Mouse (Mus musculus) CH12.LX (cell line): ENCODE results near the gene Igsf21. TPM values are rescaled to one million over a fixed set of nuclear protein-coding genes. Genes with fewer than 3 reads are reported as not detected.

Source experiments
- DNase-seq: peaks from one replicate; pipeline ENCODE4 v3.0.0-alpha.2; 2013; ENCODE audit errors: extremely low read depth
- H3K27ac ChIP-seq: 2 replicates; pipeline ENCODE4 v1.5.1; 2012; ENCODE audit warnings: low read depth, mild to moderate bottlenecking, control low read depth, moderate library complexity; ENCODE audit not compliant: insufficient read depth
- H3K27me3 ChIP-seq: replicated peaks from 2 replicates; pipeline ENCODE3; 2012; ENCODE audit warnings: inconsistent platforms
- H3K36me3 ChIP-seq, 2 experiments: replicated peaks in 1 of 2; 2 replicates each; pipeline versions ENCODE3 to v1.6.1; 2012; ENCODE audit warnings: inconsistent platforms in 1 of 2, low read length in 1 of 2, mild to moderate bottlenecking in 1 of 2, mixed read lengths in 1 of 2, moderate library complexity in 1 of 2; ENCODE audit not compliant: control insufficient read depth in 1 of 2, insufficient read depth in 1 of 2
- H3K4me1 ChIP-seq, 2 experiments: 2 replicates each; pipeline ENCODE4 v1.6.1; 2012; ENCODE audit warnings: inconsistent platforms in 1 of 2, moderate library complexity in 1 of 2; ENCODE audit not compliant: insufficient read depth in 2 of 2, control insufficient read depth in 1 of 2
- H3K4me2 ChIP-seq: 2 replicates; pipeline ENCODE4 v1.6.1; 2012; ENCODE audit warnings: low read depth, mild to moderate bottlenecking, control low read depth; ENCODE audit not compliant: poor library complexity, insufficient read depth, severe bottlenecking
- H3K4me3 ChIP-seq, 3 experiments: fragments of 150-350 bp in 1 of 3; sonication (generic) in 1 of 3; replicated peaks in 1 of 3; 2 replicates each; pipeline versions ENCODE3 to v1.5.1; 2011 to 2012; ENCODE audit warnings: low read depth in 2 of 3, low read length in 2 of 3, mild to moderate bottlenecking in 2 of 3, moderate library complexity in 2 of 3, control low read depth in 1 of 3, improper control_type of control experiment in 1 of 3, inconsistent platforms in 1 of 3, mixed read lengths in 1 of 3; ENCODE audit not compliant: poor library complexity in 1 of 3
- H3K79me2 ChIP-seq: replicated peaks from 2 replicates; pipeline ENCODE4 v1.6.1; 2012; ENCODE audit warnings: mild to moderate bottlenecking, moderate library complexity; ENCODE audit not compliant: control insufficient read depth, poor library complexity, insufficient read depth, severe bottlenecking; ENCODE audit errors: extremely low read depth
- H3K9ac ChIP-seq: 2 replicates; pipeline ENCODE4 v1.6.1; 2012; ENCODE audit warnings: low read depth, mild to moderate bottlenecking, control low read depth, moderate library complexity; ENCODE audit not compliant: insufficient read depth
- H3K9me3 ChIP-seq: replicated peaks from 2 replicates; pipeline ENCODE3; 2012; ENCODE audit warnings: low read length, inconsistent platforms, mixed read lengths
- BHLHE40 ChIP-seq: IDR thresholded peaks from 2 replicates; pipeline ENCODE4 v1.6.1; 2011; ENCODE audit warnings: mild to moderate bottlenecking, low read depth, low read length, improper control_type of control experiment
- CHD1 ChIP-seq: IDR thresholded peaks from 2 replicates; pipeline ENCODE4 v1.6.1; 2012; ENCODE audit warnings: low read depth, low read length, improper control_type of control experiment, inconsistent platforms
- CHD2 ChIP-seq: IDR thresholded peaks from 2 replicates; pipeline ENCODE4 v1.6.1; 2011; ENCODE audit warnings: low read length, improper control_type of control experiment
- CTCF ChIP-seq, 2 experiments: IDR thresholded peaks in 1 of 2; conservative IDR thresholded peaks in 1 of 2; 2 replicates each; pipeline ENCODE4 v1.5.1; 2011 to 2012; ENCODE audit warnings: low read depth in 2 of 2, low read length in 2 of 2, improper control_type of control experiment in 1 of 2, inconsistent platforms in 1 of 2, mild to moderate bottlenecking in 1 of 2, moderate library complexity in 1 of 2
- ELF1 ChIP-seq: IDR thresholded peaks from 2 replicates; pipeline ENCODE4 v1.6.1; 2014; ENCODE audit warnings: low read depth, mild to moderate bottlenecking, inconsistent platforms, low read length, improper control_type of control experiment
- EP300 ChIP-seq: IDR thresholded peaks from 2 replicates; pipeline ENCODE4 v1.6.1; 2011; ENCODE audit warnings: low read length, improper control_type of control experiment
- GABPA ChIP-seq: IDR thresholded peaks from 2 replicates; pipeline ENCODE4 v1.6.1; 2012; ENCODE audit warnings: low read depth, low read length, improper control_type of control experiment, inconsistent platforms; ENCODE audit not compliant: insufficient replicate concordance
- JUN ChIP-seq: IDR thresholded peaks from 2 replicates; pipeline ENCODE4 v1.6.1; 2011; ENCODE audit warnings: low read depth, mild to moderate bottlenecking, low read length, improper control_type of control experiment, moderate library complexity; ENCODE audit not compliant: insufficient read depth
- KAT2A ChIP-seq: IDR thresholded peaks from 2 replicates; pipeline ENCODE4 v1.6.1; 2012; ENCODE audit warnings: low read length, improper control_type of control experiment, inconsistent platforms; ENCODE audit not compliant: insufficient replicate concordance
- MAFK ChIP-seq: IDR thresholded peaks from 2 replicates; pipeline ENCODE4 v1.6.1; 2011; ENCODE audit warnings: low read length, improper control_type of control experiment; ENCODE audit not compliant: insufficient replicate concordance
- MAZ ChIP-seq: IDR thresholded peaks from 2 replicates; pipeline ENCODE4 v1.6.1; 2012; ENCODE audit warnings: low read depth, mild to moderate bottlenecking, inconsistent platforms, low read length, improper control_type of control experiment, moderate library complexity
- MXI1 ChIP-seq: IDR thresholded peaks from 2 replicates; pipeline ENCODE4 v1.6.1; 2011; ENCODE audit warnings: mild to moderate bottlenecking, low read depth, low read length, improper control_type of control experiment
- NRF1 ChIP-seq: IDR thresholded peaks from 2 replicates; pipeline ENCODE4 v1.6.1; 2014; ENCODE audit warnings: low read depth, mild to moderate bottlenecking, inconsistent platforms, low read length, improper control_type of control experiment, moderate library complexity
- PAX5 ChIP-seq: IDR thresholded peaks from 2 replicates; pipeline ENCODE4 v1.6.1; 2012; ENCODE audit warnings: low read length, inconsistent platforms, mixed read lengths
- POLR2AphosphoS2 ChIP-seq: IDR thresholded peaks from 2 replicates; pipeline ENCODE4 v1.6.1; 2011; ENCODE audit warnings: low read depth, low read length, improper control_type of control experiment
- RAD21 ChIP-seq: IDR thresholded peaks from 2 replicates; pipeline ENCODE4 v1.6.1; 2011; ENCODE audit warnings: low read depth, mild to moderate bottlenecking, low read length, improper control_type of control experiment, moderate library complexity
- RCOR1 ChIP-seq: conservative IDR thresholded peaks from 2 replicates; pipeline ENCODE4 v1.6.1; 2012; ENCODE audit warnings: low read depth, mild to moderate bottlenecking, inconsistent platforms, low read length, improper control_type of control experiment
- SIN3A ChIP-seq: IDR thresholded peaks from 2 replicates; pipeline ENCODE4 v1.6.1; 2012; ENCODE audit warnings: low read length, improper control_type of control experiment, inconsistent platforms
- TBP ChIP-seq: conservative IDR thresholded peaks from 2 replicates; pipeline ENCODE4 v1.6.1; 2011; ENCODE audit warnings: low read depth, low read length, improper control_type of control experiment
- TCF12 ChIP-seq: IDR thresholded peaks from 2 replicates; pipeline ENCODE4 v1.6.1; 2014; ENCODE audit warnings: low read depth, mild to moderate bottlenecking, inconsistent platforms, low read length, improper control_type of control experiment
- USF1 ChIP-seq: IDR thresholded peaks from 2 replicates; pipeline ENCODE4 v1.6.1; 2014; ENCODE audit warnings: low read depth, mild to moderate bottlenecking, inconsistent platforms, low read length, improper control_type of control experiment
- ZC3H11A ChIP-seq: IDR thresholded peaks from 2 replicates; pipeline ENCODE4 v1.6.1; 2012; ENCODE audit warnings: low read depth, mild to moderate bottlenecking, inconsistent platforms, low read length, improper control_type of control experiment
- ZNF384 ChIP-seq: IDR thresholded peaks from 2 replicates; pipeline ENCODE4 v1.6.1; 2012; ENCODE audit warnings: low read depth, low read length, improper control_type of control experiment, inconsistent platforms
- dilution Hi-C: fragments of 300-500 bp; cut with MboI; formaldehyde crosslinking; loops from 2 replicates; pipeline ENCODE4 v1.14.3; 2020; ENCODE audit warnings: low sequenced_read_pairs; ENCODE audit not compliant: extremely low pct_unique_long_range_greater_than_20kb, extremely low pct_ligation_motif_present
- in situ Hi-C: fragments of 300-500 bp; cut with MboI; formaldehyde crosslinking; loops from 3 replicates; pipeline ENCODE4 v1.14.3; 2019; ENCODE audit warnings: low sequenced_read_pairs, low pct_ligation_motif_present, low pct_unique_long_range_greater_than_20kb, mixed read lengths
- polyA plus RNA-seq: library from polyadenylated mRNA; unstranded; fragments of >175 nt; gene quantifications from 2 replicates; pipeline ENCODE4 v1.2.1, GENCODE M21; 2012; ENCODE audit warnings: low read depth; ENCODE audit not compliant: insufficient read length
- total RNA-seq, 2 experiments: library from RNA; depleted of rRNA; stranded (reverse); fragments of 300-350 nt in 1 of 2; fragments of >200 nt in 1 of 2; gene quantifications; 2 replicates each; pipeline ENCODE4 v1.2.3; 2012 to 2014

Gene Igsf21
- total and polyA plus RNA-seq, 3 experiments, result not detected

DNA sequence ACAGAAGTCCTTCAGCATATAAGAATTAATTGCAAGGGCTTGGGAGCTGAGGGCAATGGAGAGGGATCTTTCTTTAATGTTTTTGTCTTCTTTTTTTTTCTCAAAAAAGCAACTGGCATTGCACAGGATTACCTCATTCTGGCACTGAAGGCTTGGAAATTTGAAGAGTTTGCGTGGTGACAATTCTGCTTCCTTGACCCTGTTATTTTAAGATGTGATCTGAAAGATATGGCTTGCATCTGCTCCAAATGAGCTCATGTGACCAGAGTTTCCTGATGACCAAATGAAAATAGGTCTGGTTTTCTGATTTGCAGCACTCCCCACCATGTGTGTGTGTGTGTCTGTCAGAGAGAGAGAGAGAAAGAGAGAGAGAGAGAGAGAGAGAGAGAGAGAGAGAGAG is 74.7 kb downstream of the Igsf21 start:
- in situ Hi-C loops, result no loop called here

DNA sequence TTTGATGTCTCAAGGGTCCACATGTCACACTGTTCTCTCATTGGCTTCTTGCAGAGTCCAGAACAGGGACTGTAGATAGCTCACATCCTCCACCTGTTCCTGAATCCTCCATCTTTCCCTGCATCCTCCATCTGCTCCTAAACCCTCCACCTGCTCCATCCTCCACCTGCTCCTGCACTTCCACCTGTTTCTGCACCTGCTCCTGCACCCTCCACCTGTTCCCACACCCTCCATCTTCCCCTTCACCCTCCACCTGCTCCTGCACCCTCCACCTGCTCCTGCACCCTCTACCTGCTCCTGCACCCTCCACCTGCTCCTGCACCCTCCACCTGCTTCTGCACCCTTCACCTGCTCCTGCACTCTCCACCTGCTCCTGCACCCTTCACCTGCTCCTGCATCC is 75.4 kb downstream of the Igsf21 start:
- Histone ChIP-seq H3K27me3 (peaks cover 17% of the 10 kb centered on the region), H3K36me3 (no peaks in the 10 kb centered on the region), H3K4me3 (no peak overlapping the region), H3K4me2 (no peak overlapping the region), H3K9ac (no peak overlapping the region), H3K27ac (no peak overlapping the region), H3K79me2 (no peaks in the 10 kb centered on the region), H3K4me1 (no peaks in the 10 kb centered on the region), H3K9me3 (peaks cover 19% of the 10 kb centered on the region)
- in situ Hi-C loops (no loop called here), dilution Hi-C loops (no loop called here)
- no peak for TF ChIP-seq RAD21
- no peak for TF ChIP-seq CHD2
- TF ChIP-seq ZC3H11A, result no peak
- no peak for TF ChIP-seq RCOR1
- no peak for TF ChIP-seq MXI1
- no peak for TF ChIP-seq ZNF384
- TF ChIP-seq BHLHE40, result no peak
- TF ChIP-seq CHD1, result no peak
- TF ChIP-seq MAFK, result no peak
- no peak for DNase-seq

More for the DNA sequence above, 74.7 kb downstream of the Igsf21 start:
- H3K9me3 ChIP-seq, result peaks cover 26% of the 10 kb centered on the region
- H3K4me3 ChIP-seq, result no peak overlapping the region
- H3K27ac ChIP-seq, result no peak overlapping the region
- no peak overlapping the region for H3K9ac ChIP-seq
- no peaks in the 10 kb centered on the region for H3K4me1 ChIP-seq
- DNase-seq, result no peak
- TF ChIP-seq ZNF384 (no peak), ELF1 (no peak), KAT2A (no peak), NRF1 (no peak), POLR2AphosphoS2 (no peak), EP300 (no peak), SIN3A (no peak), CHD1 (no peak), MAZ (no peak), USF1 (no peak), ZC3H11A (no peak), RCOR1 (no peak), GABPA (no peak), PAX5 (no peak), JUN (no peak), TBP (no peak), TCF12 (no peak), CTCF (conservative IDR thresholded peaks at IDR 0.05 in 1 of 2, IDR thresholded peaks at IDR 0.05 in 1 of 2; ENCODE audit: low read depth in 2 of 2, low read length in 2 of 2) (no peak), MAFK (no peak), MXI1 (no peak)
- H3K4me2 ChIP-seq, result no peak overlapping the region
- H3K79me2 ChIP-seq, result no peaks in the 10 kb centered on the region
- H3K27me3 ChIP-seq, result peaks cover 17% of the 10 kb centered on the region
- dilution Hi-C loops, result no loop called here
- no peaks in the 10 kb centered on the region for H3K36me3 ChIP-seq
